Mouse (Mus musculus) 3134 (cell line): ENCODE results near the gene Igsf10.

ENCODE experiments used
- DNase-seq: peaks from one replicate; pipeline ENCODE4 v3.0.0-alpha.2; 2011; ENCODE audit warnings: low spot score; ENCODE audit not compliant: insufficient read length; ENCODE audit errors: extremely low read depth

Gene Igsf10

DNA sequence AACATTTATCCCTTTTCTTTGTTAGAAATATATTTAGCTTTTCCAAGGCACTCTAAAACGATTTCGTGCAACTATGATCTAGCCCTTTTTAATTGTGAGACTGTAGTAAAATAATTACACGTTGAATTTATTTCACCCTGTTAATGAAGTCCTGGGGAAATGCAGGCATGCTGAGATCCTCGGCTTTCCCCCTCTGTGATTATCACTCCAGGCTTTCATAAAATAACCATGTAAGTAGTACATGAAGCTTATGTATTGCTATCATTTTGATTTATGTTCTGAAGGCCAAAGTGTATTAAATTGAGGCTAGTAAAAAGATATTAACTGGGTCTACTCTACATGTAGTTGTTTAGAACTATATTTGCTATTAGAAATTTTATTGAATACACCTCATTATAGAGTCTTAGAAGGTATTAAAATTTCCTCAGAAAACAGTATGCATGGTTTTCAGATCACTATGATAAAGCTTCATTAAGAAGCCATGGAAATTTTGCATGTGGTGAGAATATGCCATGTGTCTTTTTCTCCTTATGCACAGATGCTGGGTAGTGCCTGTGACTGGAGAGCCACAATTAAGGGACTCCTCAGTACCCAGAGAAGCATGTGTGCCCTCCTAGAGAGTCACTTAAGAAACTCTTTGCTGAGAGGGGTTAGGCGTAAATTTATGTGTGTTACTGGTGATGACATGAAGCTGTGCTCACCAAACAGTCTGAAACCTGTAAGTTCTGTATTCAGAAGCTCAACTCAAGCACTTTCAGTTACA, 50.6 kb downstream of the Igsf10 start:
- no peak for DNase-seq

DNA sequence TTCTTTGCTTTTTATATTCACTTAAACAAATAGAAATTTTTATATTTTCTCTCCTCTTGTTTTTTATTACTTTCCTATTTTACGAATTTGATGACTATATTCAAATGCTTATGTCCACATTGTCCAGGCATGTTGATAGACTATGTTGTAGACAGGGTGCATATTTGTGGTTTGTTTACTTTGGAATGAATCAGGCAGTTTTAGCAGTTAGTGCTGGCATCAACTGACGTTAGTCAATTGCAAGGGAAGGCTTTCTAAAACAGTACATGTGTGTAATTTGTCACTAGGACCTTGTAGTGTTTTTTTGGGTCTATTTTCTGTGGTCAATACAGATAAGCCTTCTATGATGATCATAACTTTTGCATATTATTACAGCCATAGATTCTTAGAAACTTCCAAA, 53.6 kb downstream of the Igsf10 start:
- peak; percentile 50 for DNase-seq

DNA sequence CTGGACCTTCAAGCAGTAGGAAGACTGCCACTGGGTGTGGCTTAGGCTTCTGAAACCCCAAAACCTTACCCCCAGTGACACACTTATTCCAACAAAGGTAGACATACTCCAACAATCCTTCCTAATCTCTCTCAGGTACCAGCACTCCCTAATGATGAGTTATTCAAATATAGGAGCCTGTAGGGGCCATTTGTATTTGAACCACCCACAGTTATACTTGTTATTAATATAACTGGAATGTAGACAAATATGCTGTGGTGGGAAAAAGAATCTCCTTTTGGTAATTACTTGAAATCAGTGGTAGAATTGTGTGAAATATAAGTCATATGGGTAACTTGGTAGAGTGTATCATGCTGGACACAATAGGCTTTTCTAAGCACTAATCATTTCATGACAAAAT, 65.6 kb downstream of the Igsf10 start:
- DNase-seq, result no peak

DNA sequence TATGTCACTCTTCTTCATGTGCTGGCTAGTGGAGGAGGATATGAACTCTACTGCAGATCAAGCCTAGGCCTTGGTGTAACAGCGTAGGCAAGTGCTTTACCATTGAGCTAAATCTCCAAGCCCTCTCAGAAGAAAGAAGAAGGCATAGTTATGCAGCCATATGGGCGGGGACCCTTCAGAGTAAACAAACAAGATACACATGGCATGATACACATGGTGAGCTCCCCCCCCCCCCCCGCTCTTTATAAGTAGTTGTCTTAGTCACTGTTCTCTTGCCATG, 66.0 kb downstream of the Igsf10 start:
- no peak for DNase-seq

DNA sequence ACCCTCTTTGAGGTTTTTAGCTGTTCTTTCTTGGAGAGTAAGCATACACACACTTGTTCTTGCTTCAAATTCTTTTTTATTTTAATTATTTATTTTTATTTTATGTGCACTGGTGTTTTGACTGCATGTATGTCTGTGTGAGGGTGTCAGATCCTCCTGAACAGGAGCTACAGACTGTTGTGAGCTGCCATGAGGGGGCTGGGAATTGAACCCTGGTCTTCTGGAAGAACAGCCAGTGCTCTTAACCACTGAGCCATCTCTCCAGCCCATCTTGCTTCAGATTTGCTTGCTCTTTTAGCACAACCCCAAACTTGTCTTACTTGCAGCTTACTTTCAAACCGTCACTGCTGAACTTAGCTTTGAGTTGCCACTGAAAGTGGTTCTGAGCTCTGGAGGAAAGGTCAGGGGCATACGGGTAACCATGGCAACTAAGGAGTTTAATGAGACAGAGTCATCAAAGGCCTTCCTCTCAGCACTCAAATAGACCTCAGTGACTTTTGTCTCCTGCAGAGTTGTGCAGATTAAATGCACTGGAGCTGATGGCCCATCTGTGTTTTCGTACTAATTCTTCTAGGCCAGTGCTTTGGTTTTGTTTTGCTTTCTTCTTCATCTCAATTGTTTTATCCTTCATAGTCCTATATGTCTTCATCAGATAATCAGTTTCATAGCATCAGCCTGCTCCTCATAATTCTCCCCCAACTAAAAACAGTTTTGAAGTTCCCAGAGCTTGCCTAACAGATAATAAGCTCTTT, 66.5 kb downstream of the Igsf10 start:
- no peak for DNase-seq

DNA sequence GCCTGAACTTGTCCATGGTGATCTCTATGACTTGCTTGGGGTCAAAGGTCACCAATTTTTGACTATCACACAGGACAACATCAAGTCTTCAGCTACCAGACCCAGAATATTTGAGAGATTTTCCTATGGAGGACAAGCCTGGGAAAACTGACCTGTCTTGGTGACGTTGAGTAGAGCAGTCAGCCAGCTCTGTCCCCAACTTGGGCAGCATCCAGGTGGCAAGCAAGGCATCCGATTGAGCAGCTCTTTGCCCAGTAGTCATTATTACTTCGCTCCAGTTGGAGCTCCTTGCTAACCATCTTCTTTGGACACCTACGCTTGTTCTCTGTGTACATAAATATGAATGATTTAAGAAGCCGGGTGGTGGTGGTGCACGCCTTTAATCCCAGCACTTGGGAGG, 73.4 kb downstream of the Igsf10 start:
- no peak for DNase-seq
